Mouse (Mus musculus): ENCODE measurements at regions not wholly inside any gene's neighbourhood (a gene's known extent, or its start where the extent isn't known, plus 50 kb on each side); places are given as distances from the start of the nearest gene placed in this dataset.

DNA sequence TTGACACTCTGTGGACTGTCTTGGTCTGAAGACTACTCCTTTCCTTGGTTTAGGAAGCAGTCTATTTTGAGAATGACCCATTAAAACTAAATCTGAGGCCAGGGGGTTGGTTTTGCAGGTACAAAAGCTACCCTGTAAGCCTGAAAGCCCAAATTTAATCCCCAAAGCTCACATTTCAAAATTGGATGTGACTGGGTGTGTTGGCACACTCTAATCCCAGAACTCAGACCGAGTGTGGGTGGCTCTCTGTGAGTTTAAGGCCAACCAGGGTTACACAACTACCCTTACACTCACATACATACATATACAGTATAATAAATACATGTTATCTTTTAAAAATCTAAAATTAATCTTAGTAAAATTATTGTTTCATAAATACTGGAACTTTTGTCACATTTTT is 228.6 kb downstream of the Xxylt1 start:
- Histone ChIP-seq H3K36me3 (ENCODE audit: control insufficient read depth, insufficient read depth, low read length) (no peaks in the 10 kb centered on the region), H3K27ac (ENCODE audit: low read depth, low read length) (no peak overlapping the region), H3K4me3 (ENCODE audit: low read depth, low read length) (no peak overlapping the region), H3K4me1 (replicated peaks; ENCODE audit: control insufficient read depth, insufficient read depth, low read length) (no peaks in the 10 kb centered on the region), H3K4me2 (ENCODE audit: low read depth, low read length, severe bottlenecking) (no peak overlapping the region), H3K9ac (ENCODE audit: low read length) (no peak overlapping the region), H3K27me3 (ENCODE audit: control insufficient read depth, insufficient read depth, low read length) (no peaks in the 10 kb centered on the region), H3K9me3 (ENCODE audit: control insufficient read depth, low read length) (no peaks in the 10 kb centered on the region)
- DNase-seq (ENCODE audit: low spot score) (no peak), ATAC-seq (replicated peaks; ENCODE audit: low FRiP score) (no peak)
- 74% methylated on average over 1 of the region's 1 CpGs for WGBS

DNA sequence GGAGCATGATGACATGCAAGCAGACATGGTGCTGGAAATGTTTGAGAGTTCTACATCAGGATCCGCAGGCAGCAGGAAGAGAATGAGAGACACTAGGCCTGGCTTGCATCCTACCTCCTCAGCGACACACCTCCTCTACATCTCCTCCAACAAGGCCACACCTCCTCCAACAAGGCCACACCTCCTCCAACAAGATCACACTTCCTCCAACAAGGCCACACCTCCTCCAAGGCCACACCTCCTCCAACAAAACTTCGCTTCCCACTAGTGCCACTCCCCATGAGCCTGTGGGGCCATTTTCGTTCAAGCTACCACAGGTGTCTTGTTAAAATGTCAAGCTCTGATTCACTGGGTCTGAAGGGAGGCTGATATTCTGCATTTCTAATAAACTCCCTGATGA is 226.5 kb downstream of the Xxylt1 start:
- Histone ChIP-seq H3K27me3 (ENCODE audit: control insufficient read depth, insufficient read depth, low read length) (no peaks in the 10 kb centered on the region), H3K4me3 (ENCODE audit: low read depth, low read length) (no peak overlapping the region), H3K4me1 (replicated peaks; ENCODE audit: control insufficient read depth, insufficient read depth, low read length) (no peaks in the 10 kb centered on the region), H3K9me3 (ENCODE audit: control insufficient read depth, low read length) (no peaks in the 10 kb centered on the region), H3K36me3 (ENCODE audit: control insufficient read depth, insufficient read depth, low read length) (no peaks in the 10 kb centered on the region), H3K9ac (ENCODE audit: low read length) (no peak overlapping the region), H3K4me2 (ENCODE audit: low read depth, low read length, severe bottlenecking) (no peak overlapping the region), H3K27ac (ENCODE audit: low read depth, low read length) (no peak overlapping the region)
- DNase-seq (ENCODE audit: low spot score) = no peak
- 72% methylated on average over 4 of the region's 4 CpGs for WGBS
- ATAC-seq (replicated peaks; ENCODE audit: low FRiP score) = no peak

DNA sequence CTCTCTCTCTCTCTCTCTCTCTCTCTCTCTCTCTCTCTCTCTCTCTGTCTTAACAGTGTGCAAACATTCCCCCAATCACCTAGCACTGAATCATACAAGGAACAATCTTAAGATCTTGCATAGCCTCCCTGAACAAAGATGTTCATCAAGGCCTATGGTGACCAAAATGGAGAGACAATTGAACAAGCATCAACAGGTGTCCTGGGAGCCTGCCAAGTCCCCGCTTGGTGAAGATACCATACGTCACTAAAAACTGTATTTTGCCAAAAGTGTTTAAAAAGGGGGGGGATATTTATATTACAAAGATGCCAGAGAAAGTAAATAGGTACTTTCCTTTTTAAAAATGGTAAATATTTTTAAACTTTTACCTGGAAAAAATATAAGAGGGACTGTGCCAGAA is 223.6 kb downstream of the Xxylt1 start:
- WGBS = 82% methylated on average over 2 of the region's 2 CpGs
- no peak overlapping the region for H3K27ac ChIP-seq (ENCODE audit: low read depth, low read length)
- ATAC-seq (replicated peaks; ENCODE audit: low FRiP score) = no peak

DNA sequence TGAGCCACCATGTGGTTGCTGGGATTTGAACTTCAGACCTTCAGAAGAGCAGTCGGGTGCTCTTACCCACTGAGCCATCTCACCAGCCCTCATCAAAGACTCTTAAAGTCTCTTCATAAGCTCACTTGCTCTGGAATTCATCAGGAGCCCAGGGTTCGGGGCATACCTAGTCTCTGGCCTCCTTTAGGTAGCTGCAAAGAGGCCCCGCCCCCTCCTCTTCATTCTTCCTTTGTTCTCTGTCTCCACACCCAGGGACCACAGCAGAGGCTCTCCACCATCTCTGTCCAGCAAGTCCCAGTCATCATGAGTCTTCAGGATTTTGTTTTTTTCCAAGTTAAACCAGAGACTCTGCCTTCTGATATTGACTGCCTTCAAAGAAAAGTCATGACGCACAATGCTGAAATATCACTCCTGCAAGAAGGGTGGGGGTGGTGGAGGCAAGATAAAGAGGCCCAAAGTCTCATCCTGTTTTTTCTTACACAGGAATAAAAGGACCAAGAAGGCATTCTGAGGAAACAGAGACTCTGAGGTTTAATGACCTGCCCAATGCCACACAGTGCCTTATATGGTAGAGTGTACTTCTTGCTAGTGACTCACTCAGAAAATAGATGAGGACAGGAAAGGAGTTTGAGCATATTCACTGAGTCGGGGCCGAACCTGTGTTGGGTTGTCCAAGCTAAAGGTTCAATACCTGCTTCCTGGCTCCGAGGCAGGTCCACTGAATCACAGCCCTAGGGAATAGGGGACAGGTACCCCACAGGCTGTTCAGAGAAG is 211.9 kb downstream of the Xxylt1 start:
- Histone ChIP-seq H3K27ac (ENCODE audit: low read depth, low read length) (no peak overlapping the region), H3K36me3 (ENCODE audit: control insufficient read depth, insufficient read depth, low read length) (no peaks in the 10 kb centered on the region), H3K4me1 (replicated peaks; ENCODE audit: control insufficient read depth, insufficient read depth, low read length) (peaks cover 2% of the 10 kb centered on the region; the same call in 1 of the 2 replicates), H3K4me2 (ENCODE audit: low read depth, low read length, severe bottlenecking) (no peak overlapping the region), H3K9ac (ENCODE audit: low read length) (no peak overlapping the region), H3K4me3 (ENCODE audit: low read depth, low read length) (no peak overlapping the region), H3K9me3 (ENCODE audit: control insufficient read depth, low read length) (no peaks in the 10 kb centered on the region), H3K27me3 (ENCODE audit: control insufficient read depth, insufficient read depth, low read length) (no peaks in the 10 kb centered on the region)
- WGBS = 92% methylated on average over 7 of the region's 7 CpGs
- ATAC-seq (replicated peaks; ENCODE audit: low FRiP score) = no peak
- no peak for DNase-seq (ENCODE audit: low spot score)

More for the DNA sequence above, 223.6 kb downstream of the Xxylt1 start:
- Histone ChIP-seq H3K9me3 (ENCODE audit: control insufficient read depth, low read length) (no peaks in the 10 kb centered on the region), H3K4me1 (replicated peaks; ENCODE audit: control insufficient read depth, insufficient read depth, low read length) (no peaks in the 10 kb centered on the region), H3K4me2 (ENCODE audit: low read depth, low read length, severe bottlenecking) (no peak overlapping the region), H3K27me3 (ENCODE audit: control insufficient read depth, insufficient read depth, low read length) (no peaks in the 10 kb centered on the region), H3K36me3 (ENCODE audit: control insufficient read depth, insufficient read depth, low read length) (no peaks in the 10 kb centered on the region), H3K9ac (ENCODE audit: low read length) (no peak overlapping the region), H3K4me3 (ENCODE audit: low read depth, low read length) (no peak overlapping the region)
- no peak for DNase-seq (ENCODE audit: low spot score)

DNA sequence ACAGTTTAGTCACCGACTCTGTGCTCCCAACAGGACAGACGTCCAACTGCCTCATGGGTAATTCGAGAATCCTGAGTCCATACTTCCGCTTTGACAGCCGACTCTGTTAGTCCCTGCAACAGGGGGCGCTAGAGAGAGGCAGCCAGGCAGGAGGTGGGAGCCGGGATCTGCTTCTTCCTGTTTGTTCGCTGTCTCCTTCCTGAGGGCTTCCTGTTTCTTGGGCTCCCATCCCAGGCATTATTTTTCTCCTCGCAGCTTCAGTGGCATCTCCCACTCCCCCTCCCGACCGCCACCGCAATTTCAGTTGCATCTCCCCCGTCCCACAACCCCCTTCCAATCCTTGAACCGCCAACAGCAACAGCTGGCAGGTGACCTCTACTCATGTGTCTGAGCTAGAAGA is 211.1 kb downstream of the Xxylt1 start:
- Histone ChIP-seq H3K4me3 (ENCODE audit: low read depth, low read length) (no peak overlapping the region), H3K36me3 (ENCODE audit: control insufficient read depth, insufficient read depth, low read length) (no peaks in the 10 kb centered on the region), H3K4me2 (ENCODE audit: low read depth, low read length, severe bottlenecking) (no peak overlapping the region), H3K4me1 (replicated peaks; ENCODE audit: control insufficient read depth, insufficient read depth, low read length) (peaks cover 2% of the 10 kb centered on the region; the same call in 1 of the 2 replicates), H3K27ac (ENCODE audit: low read depth, low read length) (no peak overlapping the region), H3K9ac (ENCODE audit: low read length) (no peak overlapping the region), H3K9me3 (ENCODE audit: control insufficient read depth, low read length) (no peaks in the 10 kb centered on the region), H3K27me3 (ENCODE audit: control insufficient read depth, insufficient read depth, low read length) (no peaks in the 10 kb centered on the region)
- WGBS = 76% methylated on average over 14 of the region's 14 CpGs
- peak; percentile 68 for DNase-seq (ENCODE audit: low spot score)
- no peak for ATAC-seq (replicated peaks; ENCODE audit: low FRiP score)

DNA sequence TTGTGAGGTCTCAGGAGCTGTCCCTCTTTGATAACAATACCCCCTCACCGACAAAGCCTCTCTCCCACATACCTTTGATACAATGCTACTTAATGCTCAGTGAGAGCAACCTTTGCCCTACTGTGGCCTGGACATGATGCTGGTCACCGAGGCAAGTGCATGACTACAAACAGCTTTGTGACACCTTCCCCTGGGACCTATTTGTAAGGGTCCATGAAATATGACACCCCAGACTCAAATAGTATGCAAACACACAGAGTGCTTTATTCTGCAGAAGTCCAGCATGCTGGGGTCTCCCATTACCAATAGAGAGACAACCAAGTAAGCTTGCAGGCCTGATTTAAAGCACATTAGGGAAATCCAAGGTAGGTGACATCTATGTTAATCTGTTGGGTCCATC is 210.6 kb downstream of the Xxylt1 start:
- no peak overlapping the region for H3K4me2 ChIP-seq (ENCODE audit: low read depth, low read length, severe bottlenecking)
- H3K9ac ChIP-seq (ENCODE audit: low read length) = no peak overlapping the region
- WGBS = 28% methylated on average over 2 of the region's 2 CpGs
- H3K27ac ChIP-seq (ENCODE audit: low read depth, low read length) = no peak overlapping the region
- H3K4me1 ChIP-seq (replicated peaks; ENCODE audit: control insufficient read depth, insufficient read depth, low read length) = peaks cover 2% of the 10 kb centered on the region; the same call in 1 of the 2 replicates
- DNase-seq (ENCODE audit: low spot score) (no peak), ATAC-seq (replicated peaks; ENCODE audit: low FRiP score) (no peak)
- no peak overlapping the region for H3K4me3 ChIP-seq (ENCODE audit: low read depth, low read length)
- no peaks in the 10 kb centered on the region for H3K36me3 ChIP-seq (ENCODE audit: control insufficient read depth, insufficient read depth, low read length)
- H3K27me3 ChIP-seq (ENCODE audit: control insufficient read depth, insufficient read depth, low read length) = no peaks in the 10 kb centered on the region
- H3K9me3 ChIP-seq (ENCODE audit: control insufficient read depth, low read length) = no peaks in the 10 kb centered on the region

DNA sequence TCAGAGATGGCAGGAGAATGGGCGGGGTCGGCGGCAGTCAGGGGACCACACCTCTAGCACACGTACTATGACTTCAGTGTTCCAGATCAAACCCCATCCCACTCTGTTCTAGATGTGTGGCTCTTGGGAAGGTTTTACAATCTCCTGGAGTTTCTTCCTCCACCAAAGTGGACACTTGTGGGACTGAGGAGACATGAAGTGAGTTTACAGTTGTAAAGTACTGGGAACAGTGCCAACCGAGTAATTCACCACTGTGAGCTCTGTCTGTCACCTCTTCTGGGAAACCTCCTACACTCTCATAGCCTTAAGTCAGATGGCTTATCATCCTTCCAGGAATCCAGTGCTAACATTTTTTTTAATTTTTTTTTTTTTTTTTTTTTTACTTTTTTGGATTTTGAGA is 209.1 kb downstream of the Xxylt1 start:
- no peak overlapping the region for H3K4me2 ChIP-seq (ENCODE audit: low read depth, low read length, severe bottlenecking)
- no peak overlapping the region for H3K4me3 ChIP-seq (ENCODE audit: low read depth, low read length)
- DNase-seq (ENCODE audit: low spot score) = no peak
- peaks cover 2% of the 10 kb centered on the region; the same call in 1 of the 2 replicates for H3K4me1 ChIP-seq (replicated peaks; ENCODE audit: control insufficient read depth, insufficient read depth, low read length)
- no peak overlapping the region for H3K27ac ChIP-seq (ENCODE audit: low read depth, low read length)
- 92% methylated on average over 5 of the region's 5 CpGs for WGBS
- H3K9ac ChIP-seq (ENCODE audit: low read length) = no peak overlapping the region
- H3K36me3 ChIP-seq (ENCODE audit: control insufficient read depth, insufficient read depth, low read length) = no peaks in the 10 kb centered on the region
- ATAC-seq (replicated peaks; ENCODE audit: low FRiP score) = no peak
- no peaks in the 10 kb centered on the region for H3K9me3 ChIP-seq (ENCODE audit: control insufficient read depth, low read length)
- H3K27me3 ChIP-seq (ENCODE audit: control insufficient read depth, insufficient read depth, low read length) = no peaks in the 10 kb centered on the region

DNA sequence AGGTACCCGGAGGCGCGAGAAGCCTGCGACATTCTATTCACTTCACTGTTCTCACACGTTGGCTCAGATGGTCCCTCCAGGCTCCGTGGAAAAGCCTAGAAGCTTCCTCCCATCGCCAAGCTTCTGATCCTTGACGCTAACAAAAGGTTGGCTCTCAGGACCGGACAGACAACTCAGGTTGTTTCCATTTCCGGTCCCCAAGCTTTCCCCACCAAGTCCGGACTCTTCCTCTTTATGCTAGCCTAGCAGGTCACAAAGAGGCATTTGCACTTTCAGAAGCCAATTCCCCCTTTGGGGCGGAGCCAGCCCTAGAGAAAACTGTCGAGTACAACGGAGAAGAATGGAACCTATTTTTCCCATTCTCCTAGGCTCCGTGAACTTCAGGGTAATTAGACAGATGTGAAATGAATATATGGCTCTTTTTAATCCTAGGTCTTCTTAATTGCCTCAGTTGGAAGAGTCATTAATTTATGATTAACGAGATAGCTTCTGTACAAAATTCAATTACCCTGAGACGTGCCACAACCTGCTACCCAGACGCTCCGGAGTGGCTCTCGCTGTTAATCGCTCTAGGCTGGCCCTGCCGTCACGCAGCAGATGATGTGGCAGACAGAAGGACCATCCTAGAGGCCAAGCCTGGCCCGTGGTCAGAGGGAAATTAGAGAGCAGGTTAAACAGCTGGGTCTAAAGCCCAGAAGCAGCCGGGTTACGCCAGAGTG is 207.6 kb downstream of the Xxylt1 start:
- Histone ChIP-seq H3K4me1 (replicated peaks; ENCODE audit: control insufficient read depth, insufficient read depth, low read length) (peaks cover 2% of the 10 kb centered on the region; the same call in 1 of the 2 replicates), H3K27me3 (ENCODE audit: control insufficient read depth, insufficient read depth, low read length) (no peaks in the 10 kb centered on the region), H3K27ac (ENCODE audit: low read depth, low read length) (peak overlapping the region; percentile 48; the same call in 1 of the 2 replicates), H3K4me2 (ENCODE audit: low read depth, low read length, severe bottlenecking) (peak overlapping the region; percentile 20; the same call in 1 of the 2 replicates), H3K4me3 (ENCODE audit: low read depth, low read length) (no peak overlapping the region), H3K36me3 (ENCODE audit: control insufficient read depth, insufficient read depth, low read length) (no peaks in the 10 kb centered on the region), H3K9ac (ENCODE audit: low read length) (no peak overlapping the region; the same call in 1 of the 2 replicates), H3K9me3 (ENCODE audit: control insufficient read depth, low read length) (no peaks in the 10 kb centered on the region)
- ATAC-seq (replicated peaks; ENCODE audit: low FRiP score) = peak; percentile 76
- 27% methylated on average over 26 of the region's 26 CpGs for WGBS
- peak; percentile 69 for DNase-seq (ENCODE audit: low spot score)
